8 mouse cellular contexts compared by ENCODE assay signal in the genomic region with DNA sequence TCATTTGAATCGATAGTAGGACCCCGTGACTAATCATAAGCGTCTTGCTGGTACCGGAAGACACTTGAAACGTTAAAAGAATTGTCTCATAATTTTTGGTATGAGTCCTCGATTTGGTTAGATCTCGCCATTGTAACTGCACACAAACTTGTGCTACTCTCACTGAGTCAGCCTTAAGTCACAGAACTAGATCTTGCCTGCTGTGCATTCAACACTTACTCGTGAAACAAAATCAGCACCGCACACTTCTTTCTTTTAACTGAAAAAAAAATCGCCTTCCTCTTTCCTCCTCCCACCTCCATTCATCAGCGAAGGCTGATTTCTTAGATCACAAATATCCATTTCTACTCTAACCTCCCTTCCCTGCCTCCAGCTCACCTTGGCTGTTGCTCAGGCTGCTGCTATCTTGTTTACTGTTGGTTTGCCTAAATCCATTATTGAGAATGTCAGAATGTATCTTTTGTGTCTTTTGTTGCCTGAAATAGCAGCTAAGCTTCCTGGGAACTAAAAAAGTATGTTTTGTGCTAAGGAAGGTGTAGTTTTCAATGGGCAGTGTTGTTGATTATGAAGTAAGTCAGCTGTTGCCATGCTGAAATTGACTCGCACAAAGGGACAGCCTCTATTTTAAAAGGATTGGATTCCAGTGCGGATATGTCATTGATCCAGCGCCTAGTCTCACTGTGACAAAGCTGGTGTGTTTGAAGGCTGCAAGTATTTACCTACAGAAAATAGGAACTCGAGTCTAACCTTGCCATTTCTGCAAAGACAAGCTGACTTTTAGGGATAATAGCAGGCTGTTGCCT. TPM values are rescaled to one million over a fixed set of nuclear protein-coding genes. Genes with fewer than 3 reads are reported as not detected.
DNase-seq lines count a peak whose midpoint lies in the region; ATAC-seq and TF ChIP-seq lines count a peak whose summit lies in the region.

No protein-coding gene starts in this region.

- ATAC-seq in hindbrain, embryonic 14.5 days (ENCODE audit: low FRiP score), result no peak
- no peak for ATAC-seq in midbrain, embryonic 16.5 days

- no peaks in the 10 kb centered on the region for H3K9me3 ChIP-seq in hindbrain, embryonic 14.5 days (ENCODE audit: control insufficient read depth, low read length)
- H3K9me3 ChIP-seq in midbrain, embryonic 16.5 days (replicated peaks; ENCODE audit: control insufficient read depth, low read length, poor library complexity, severe bottlenecking), result no peaks in the 10 kb centered on the region

- H3K27me3 ChIP-seq in hindbrain, embryonic 14.5 days (ENCODE audit: control insufficient read depth, insufficient read depth, low read length), result no peaks in the 10 kb centered on the region
- no peaks in the 10 kb centered on the region for H3K27me3 ChIP-seq in midbrain, embryonic 16.5 days (ENCODE audit: control insufficient read depth, insufficient read depth, low read depth, low read length)

- peak overlapping the region; percentile 97 for H3K9ac ChIP-seq in hindbrain, embryonic 14.5 days
- H3K9ac ChIP-seq in midbrain, embryonic 16.5 days (ENCODE audit: low read depth, low read length), result peak overlapping the region; percentile 94

- peak overlapping the region; percentile 97 for H3K4me3 ChIP-seq in layer of hippocampus, adult 2 months
- H3K4me3 ChIP-seq in hindbrain, embryonic 14.5 days (replicated peaks; ENCODE audit: low read length), result peak overlapping the region; percentile 93
- peak overlapping the region; percentile 92 for H3K4me3 ChIP-seq in midbrain, embryonic 16.5 days (ENCODE audit: low read depth, low read length)

- H3K4me2 ChIP-seq in hindbrain, embryonic 14.5 days (replicated peaks), result peak overlapping the region; percentile 67
- H3K4me2 ChIP-seq in midbrain, embryonic 16.5 days (ENCODE audit: low read length), result peak overlapping the region; percentile 80

- intact Hi-C loops in left cerebral cortex, postnatal 4 days (cut with DNase I), result loop anchor here (10.0 kb wide), 1 partner anchor 242 kb away; no protein-coding TSS in a partner anchor

- no peak for DNase-seq in layer of hippocampus, adult 2 months (ENCODE audit: low spot score in 2 of 2)
- no peak for DNase-seq in layer of hippocampus, postnatal 14 days (ENCODE audit: low spot score in 2 of 2)
- peak; percentile 63 for DNase-seq in brain, adult 2 months (ENCODE audit: low read depth, low spot score)
- DNase-seq in hindbrain, embryonic 14.5 days (ENCODE audit: low spot score), result peak; percentile 57
- no peak for DNase-seq in spleen, postnatal 10 days (ENCODE audit: low spot score in 2 of 2)
- DNase-seq in left cerebral cortex, postnatal 4 days, result no peak
- no peak for DNase-seq in kidney, postnatal 4 days

- no peaks in the 10 kb centered on the region for H3K36me3 ChIP-seq in hindbrain, embryonic 14.5 days (replicated peaks; ENCODE audit: control insufficient read depth, insufficient read depth)
- no peaks in the 10 kb centered on the region for H3K36me3 ChIP-seq in midbrain, embryonic 16.5 days (ENCODE audit: control insufficient read depth, insufficient read depth, low read length)

- 4% methylated on average over 15 of the region's 15 CpGs for WGBS in hindbrain, embryonic 14.5 days
- WGBS in midbrain, embryonic 16.5 days, result 1% methylated on average over 15 of the region's 15 CpGs

- peak overlapping the region; percentile 97 for H3K27ac ChIP-seq in layer of hippocampus, adult 2 months
- H3K27ac ChIP-seq in hindbrain, embryonic 14.5 days, result peak overlapping the region; percentile 91
- peak overlapping the region; percentile 85 for H3K27ac ChIP-seq in midbrain, embryonic 16.5 days (ENCODE audit: low read length)

- TF ChIP-seq CTCF in layer of hippocampus, adult 2 months (conservative IDR thresholded peaks at IDR 0.05), result no peak

- H3K4me1 ChIP-seq in hindbrain, embryonic 14.5 days (replicated peaks; ENCODE audit: control insufficient read depth, insufficient read depth, low read length), result peaks cover 17% of the 10 kb centered on the region; the same call in 1 of the 2 replicates
- H3K4me1 ChIP-seq in midbrain, embryonic 16.5 days (ENCODE audit: control insufficient read depth, insufficient read depth, low read length), result peaks cover 20% of the 10 kb centered on the region

RNA-seq across cellular contexts. Expression of gene Cers6, which starts 1.4 kb away (rescaled TPM):
- 10 to 100 TPM; 92.2 to 97.2 TPM for total RNA-seq in layer of hippocampus, adult 2 months (2021)
- total RNA-seq in layer of hippocampus, postnatal 14 days (2021), result 10 to 100 TPM; 76.6 to 81.6 TPM
- 80.1 and 81.4 TPM in 2 replicates for polyA plus RNA-seq in hindbrain, embryonic 14.5 days (2014; fragmentation: Nextera tagmentation; extraction: Ambion mirVana)
- polyA plus RNA-seq in midbrain, embryonic 16.5 days (2015; fragmentation: Nextera tagmentation; extraction: Ambion mirVana), result 55.3 and 66.0 TPM in 2 replicates
- 10 to 100 TPM; 78.1 to 87.2 TPM for total RNA-seq in left cerebral cortex, postnatal 4 days (2021)

Comparison
In these comparisons a context has a peak if more than half of its experiments do, and no peak if none do; other contexts are left out.
1. DNase-seq: peak in brain, adult 2 months (single experiment) and hindbrain, embryonic 14.5 days (single experiment); none in layer of hippocampus, adult 2 months (0 of 2), layer of hippocampus, postnatal 14 days (0 of 2), spleen, postnatal 10 days (0 of 2), left cerebral cortex, postnatal 4 days (single experiment) and kidney, postnatal 4 days (0 of 2).
2. Peak in every context shown above with its lines, with median percentiles within 50 percentile points of each other: H3K27ac ChIP-seq and H3K4me3 ChIP-seq.